Mouse (Mus musculus): ENCODE measurements around the gene Ccr7.

- TF ChIP-seq POLR2A (IDR thresholded peaks at IDR 0.05; ENCODE audit: insufficient read length, low read depth) (no peak), USF1 (IDR thresholded peaks at IDR 0.05; ENCODE audit: low read depth) (no peak), SRF (IDR thresholded peaks at IDR 0.05; ENCODE audit: control insufficient read depth, insufficient read length, low read depth) (no peak)
Observed at GRCm38 (mm10) chr11:99147920-99148289, 7.0 kb downstream of the Ccr7 start.
